Mouse (Mus musculus): ENCODE measurements around the gene Psmb9.
"Not testable (repeated sequence)": the region's sequence is repeated elsewhere in the genome, so short reads cannot be mapped to it uniquely, and the experiment has no call there.

GRCm38 (mm10) chr17:34225911-34226310 is 38.3 kb upstream of the Psmb9 start:
- TF ChIP-seq CTCF (IDR thresholded peaks at IDR 0.05); POLR2A (IDR thresholded peaks at IDR 0.05; ENCODE audit: insufficient read depth, low read depth, low read length): not testable (repeated sequence)
